Mouse (Mus musculus): ENCODE results near the gene Sox10. TPM values are rescaled to one million over a fixed set of nuclear protein-coding genes. Genes with fewer than 3 reads are reported as not detected.

Sox10 gene
- not detected for polyA plus RNA-seq (2017; shearing (Covaris generic))

DNA sequence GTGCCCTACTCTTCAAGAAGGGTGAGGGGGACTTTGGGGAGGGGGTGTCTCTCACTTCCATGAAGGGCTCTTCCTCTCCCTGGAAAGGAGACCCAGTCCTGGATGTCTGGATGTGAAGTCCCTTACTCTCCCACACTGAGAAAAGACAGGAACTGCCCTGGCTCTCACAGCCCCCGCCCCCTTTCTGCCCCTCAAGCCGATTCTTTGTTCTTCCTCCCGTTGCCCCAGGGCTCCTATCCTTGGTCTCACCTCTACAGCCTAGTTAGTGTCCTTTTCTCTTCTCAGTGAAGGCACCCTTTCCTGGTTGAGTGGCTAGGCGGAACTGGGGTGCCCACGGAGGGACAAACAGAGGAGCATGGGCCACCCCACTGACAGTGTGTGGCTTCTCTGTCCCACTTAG lies at the start of gene Sox10:
Gene Sox10 (minus strand): TSS at position 101 of the 400 bp plus-strand sequence.
- ATAC-seq, result no peak

DNA sequence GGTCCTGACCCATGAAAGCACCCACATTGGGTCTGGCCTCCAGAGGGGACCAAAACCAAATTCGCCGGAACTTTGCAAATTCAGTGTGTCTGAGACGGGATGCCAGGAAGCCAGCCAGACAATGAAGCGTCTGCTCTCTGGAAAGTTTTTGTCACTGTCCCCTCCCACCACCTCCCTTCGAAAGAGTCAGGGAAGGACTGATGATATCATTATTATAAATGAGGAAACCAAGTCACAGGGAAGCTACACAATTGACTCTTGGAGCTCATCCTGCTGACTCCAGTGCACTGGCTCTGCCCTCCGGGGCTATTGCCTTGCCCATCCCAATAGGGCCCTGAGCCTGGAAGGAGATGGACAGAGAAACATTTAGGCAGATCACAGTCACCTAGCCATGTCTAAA lies 48.6 kb upstream of the Sox10 start:
- no peak for ATAC-seq

DNA sequence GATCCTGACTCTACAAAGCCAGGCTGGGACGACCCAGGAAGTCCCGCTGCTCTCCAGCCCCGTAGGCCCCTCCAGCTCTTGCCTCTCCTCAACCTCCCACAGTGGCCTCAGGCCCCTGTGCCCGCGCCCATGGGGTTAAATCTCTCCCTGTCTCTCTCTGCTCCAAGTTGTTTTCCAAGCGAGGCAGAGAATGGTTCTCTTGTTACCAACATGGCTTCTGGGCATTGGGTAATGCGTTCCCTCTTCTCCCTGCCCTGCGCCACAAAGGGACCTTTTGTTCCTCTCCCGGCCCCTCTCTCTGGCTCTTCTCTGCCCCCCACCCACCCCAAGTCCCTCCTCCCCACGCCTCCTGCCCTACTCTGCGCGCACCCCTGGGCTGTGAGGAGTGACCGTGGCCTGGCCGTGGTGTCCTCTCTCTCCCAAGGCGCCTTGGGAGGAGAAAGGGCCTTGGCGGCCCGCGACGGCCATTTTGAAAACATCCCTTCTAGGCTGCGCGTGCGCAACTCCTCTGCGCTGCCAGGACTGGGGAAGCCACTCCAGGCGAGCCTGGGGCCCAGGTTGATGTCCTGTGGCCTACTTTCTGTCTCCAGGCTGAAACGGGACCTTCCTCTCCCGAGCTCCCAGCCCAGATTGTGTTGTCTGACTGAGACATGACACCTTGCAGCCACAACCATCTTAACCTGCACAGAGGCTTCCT lies 47.9 kb upstream of the Sox10 start:
- ATAC-seq, result no peak

DNA sequence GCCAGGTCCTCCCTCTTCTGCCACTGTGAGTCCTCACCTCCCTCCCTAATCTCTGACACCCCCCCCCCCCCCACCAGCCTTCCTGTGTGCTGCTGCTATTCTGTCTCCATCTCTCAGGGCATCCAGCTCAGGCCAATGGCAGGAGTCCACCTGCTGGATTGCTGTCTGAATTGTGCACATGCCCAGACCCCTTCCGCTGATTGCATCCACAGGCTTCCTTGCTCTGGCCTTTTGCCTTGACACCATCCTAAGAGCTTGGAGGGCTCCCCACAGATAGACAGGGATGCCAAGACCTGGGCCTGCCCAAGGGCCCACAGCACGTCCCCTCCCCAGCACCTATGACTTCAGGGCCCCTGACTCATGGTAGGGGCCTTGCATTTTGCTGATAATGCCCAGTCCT lies 45.3 kb upstream of the Sox10 start:
- no peak for ATAC-seq

DNA sequence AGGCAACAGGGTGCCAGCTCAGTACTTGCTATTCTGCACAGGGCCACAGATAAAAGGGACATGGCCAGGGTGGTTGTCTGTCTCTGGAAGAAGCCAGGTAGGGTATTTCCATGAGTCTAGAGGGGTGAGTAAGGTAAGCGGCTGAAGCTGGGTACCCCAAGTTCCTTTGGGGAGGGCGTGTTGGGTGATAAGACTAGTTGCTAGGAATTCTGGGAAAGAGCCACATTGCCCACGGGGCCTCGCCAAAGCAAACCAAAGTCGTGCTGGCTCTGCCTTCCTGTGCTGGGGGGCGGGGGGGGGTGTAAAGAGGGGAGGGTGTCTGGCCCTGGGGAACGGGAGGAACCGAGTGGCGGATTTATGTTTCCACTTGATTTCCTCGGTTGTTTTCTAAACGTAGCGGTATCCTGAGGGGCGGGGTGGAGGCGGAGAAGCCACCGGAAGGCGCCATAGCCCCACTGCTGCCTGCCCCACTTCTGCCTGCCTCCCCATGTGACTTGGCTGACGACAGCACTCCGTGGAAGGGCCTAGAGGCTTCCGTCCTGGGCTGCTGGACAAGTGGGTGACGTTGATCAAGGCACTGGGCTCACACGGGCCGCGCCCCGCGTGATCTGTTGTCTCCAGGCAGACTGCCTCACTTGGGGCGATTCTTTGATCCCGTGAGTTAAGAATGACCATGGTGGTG lies 43.9 kb upstream of the Sox10 start:
- ATAC-seq, result peak; percentile 98

DNA sequence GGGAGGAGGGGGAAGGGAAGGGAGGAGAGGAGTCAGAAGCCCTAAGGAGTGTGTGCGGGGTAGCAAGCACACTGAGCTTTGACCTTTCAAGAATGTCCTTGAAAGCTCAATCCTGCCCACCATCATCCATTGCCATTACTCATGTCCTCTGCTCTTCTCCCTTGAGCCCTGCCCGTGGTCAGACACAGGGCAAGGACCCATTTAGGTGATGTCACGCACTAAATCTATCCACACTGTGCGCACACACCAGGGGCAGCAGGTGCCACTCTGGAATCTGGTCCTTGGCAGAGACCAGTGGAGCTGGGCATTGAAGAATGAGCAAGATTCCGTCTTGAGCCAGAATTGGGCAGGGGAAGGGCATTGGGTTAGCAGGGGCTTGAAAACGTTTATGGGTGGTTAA lies 43.2 kb upstream of the Sox10 start:
- ATAC-seq, result no peak

DNA sequence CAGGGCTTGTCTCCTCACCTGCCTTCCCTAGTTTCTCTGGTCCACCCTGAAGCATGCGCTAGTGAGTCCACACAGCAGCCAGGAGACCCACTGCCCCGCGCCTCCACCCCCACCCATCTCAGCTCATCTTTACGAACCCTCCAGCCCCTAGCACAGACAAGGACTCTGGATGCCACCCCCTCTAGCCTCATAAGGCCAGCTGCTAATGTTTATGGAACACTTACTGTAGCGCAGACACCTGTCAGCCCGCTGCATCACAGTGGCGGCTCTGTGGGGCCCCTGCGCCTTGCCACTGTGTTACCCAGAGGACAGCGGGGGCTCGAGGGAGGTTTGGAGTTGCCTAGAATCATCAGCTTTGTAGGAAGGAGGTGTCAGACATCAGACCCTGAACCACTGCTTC lies 37.5 kb upstream of the Sox10 start:
- ATAC-seq, result no peak

DNA sequence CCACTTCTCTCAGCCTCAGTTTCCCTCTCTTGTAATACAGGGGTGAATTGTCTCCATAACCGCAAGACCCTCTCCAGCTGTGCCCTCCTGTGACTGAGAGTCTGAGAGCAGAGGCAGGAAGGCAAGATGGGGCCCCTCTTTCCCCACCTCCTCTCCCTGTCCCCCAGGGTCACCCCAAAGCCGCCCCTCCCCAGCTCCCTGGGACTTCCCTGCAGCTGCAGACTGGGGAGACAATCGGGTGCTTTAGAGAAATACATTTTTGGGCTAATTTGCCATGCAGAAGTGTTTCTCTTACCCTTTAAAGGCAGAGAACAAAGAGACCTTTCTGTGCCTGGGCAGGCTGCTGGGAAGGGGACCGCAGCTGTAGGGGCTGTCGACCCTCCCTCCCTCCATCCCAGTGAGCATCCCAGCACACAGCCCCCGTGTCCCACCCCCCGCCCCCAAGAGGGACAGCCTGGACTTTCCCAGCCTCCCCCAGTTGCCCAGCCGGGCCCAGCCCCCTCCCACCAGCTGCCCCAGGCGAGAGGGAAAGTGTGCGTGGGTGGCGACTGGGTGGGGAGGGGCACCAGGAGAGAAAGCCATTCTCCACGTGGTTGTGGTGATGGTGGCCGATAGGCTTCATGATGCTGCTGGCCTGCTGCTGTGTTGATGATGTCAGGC lies 36.6 kb upstream of the Sox10 start:
- no peak for ATAC-seq

DNA sequence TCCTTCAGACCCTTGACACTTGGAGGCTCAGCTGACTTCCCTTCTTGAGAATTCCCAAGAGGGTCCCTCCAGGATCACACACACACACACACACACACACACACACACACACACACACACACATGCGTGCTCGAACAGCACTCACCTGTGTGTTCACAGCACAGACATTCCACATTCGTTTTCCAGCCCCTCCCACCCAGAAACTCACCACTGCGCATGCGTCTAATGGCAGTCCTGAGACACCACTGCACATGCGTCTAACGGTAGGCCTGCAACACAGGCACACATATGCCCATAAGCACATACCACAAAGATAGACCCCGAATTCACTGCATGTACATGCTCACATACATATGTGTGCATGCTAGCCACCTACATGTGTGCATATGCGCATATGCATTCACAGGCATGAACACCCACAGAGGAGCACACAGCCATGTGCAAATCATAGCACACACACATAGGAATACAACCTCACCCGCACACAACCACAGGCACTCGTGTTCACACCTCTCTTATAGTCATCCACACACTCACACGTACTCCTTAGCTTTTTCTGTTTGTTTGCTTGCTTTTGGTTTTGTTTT lies 34.4 kb upstream of the Sox10 start:
- ATAC-seq, result no peak

DNA sequence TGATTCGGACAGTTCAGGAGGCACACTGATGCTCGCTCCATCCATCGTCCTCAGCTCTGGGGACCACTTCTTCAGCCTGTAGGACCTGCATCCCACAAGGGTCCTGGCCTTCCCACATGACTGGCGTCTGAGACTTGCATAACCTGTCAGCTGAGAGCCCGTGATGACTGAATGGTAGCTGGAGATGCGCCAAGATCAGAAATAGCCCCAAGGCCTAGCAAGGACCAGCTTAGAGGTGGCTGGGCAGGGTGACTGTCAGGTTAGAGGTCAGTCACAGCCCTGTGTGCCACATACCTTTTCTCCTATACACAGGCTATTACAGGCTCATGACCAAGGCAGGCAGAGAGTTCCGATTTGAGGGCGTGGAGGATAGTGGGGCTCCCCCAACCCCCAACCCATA lies 30.5 kb upstream of the Sox10 start:
- ATAC-seq, result no peak

DNA sequence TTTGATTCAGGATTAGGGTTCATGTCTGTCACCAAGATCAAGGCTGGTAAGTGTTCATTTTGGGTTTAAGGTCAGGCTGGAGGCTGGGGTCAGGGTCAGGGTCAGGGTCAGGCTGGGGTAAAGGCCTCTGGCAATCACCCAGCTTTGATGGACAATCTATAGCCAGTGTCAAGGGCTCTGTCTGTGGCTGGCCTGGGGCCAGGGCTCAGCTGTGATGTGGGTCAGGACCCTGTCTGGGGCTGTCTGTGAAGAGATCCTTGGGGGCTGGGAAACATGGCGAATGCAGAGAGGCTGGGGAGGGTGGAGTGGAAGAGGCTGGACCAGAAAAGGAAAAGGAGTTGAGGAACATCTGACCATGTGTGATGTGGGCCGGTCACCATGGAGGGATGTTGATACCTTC lies 29.9 kb upstream of the Sox10 start:
- no peak for ATAC-seq

DNA sequence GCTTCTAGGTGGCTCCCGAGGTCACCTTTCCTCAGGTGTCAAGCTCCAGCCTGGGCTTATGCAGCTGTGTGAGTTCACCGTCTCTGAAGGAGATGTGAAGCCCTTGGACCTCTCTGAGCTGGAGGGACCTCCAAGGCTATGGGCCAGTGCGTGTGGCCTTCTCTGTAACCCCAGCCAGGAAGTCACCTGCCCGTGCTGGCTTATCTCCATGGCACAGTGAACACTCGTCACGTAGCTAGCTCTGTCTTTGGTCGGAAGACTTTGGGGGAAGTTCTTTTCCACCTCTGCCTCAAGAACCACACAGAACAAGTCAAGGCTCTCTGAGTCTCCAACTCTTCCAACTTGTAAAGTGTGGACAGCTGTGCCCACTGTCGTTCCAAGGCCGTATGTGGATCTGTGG lies 29.0 kb upstream of the Sox10 start:
- no peak for ATAC-seq

DNA sequence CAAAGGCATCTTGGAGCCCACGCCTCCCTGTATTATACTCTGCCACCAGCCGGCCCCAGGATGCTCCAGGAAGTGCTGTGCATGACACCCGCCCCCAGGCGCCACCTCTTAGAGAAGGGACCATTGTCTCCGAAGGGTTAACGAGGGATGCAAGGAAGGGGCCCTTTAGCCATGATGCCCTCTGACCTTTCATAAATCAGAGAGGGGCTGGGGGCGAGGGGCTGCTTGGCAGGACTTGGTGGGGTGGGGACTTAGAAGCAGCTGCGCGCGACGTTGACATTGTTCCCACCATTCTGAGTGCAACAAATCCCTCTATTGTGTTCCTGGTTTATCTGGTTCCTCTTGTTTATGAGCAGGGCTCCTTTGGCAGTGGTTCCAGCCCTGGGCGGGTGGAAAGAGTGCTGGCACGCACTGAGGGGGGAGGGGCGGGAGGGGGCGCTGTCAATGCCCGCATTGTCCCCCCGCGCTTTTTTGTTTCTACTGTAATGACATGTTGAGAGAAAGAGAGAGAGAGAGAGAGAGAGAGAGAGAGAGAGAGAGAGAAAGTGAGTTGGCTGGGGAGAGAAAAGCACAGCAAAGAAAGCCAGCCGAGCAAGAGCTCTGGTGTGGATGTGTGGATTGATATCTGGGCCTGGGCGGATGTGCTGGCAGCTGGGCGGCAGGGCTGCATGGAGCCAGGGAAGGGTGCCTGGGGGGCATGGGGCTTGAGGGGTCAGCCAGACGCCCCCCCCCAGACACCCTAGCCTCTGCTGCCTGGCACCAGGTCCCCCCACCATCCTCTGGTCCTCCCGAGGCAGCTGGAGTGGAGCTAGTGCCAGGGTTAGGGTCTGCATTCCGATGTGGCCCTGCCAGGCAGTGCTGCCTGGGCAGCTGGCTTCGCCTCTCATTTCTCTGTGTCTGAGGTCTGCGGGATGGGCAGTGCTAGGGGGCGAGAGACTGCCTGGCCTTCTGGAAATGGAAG lies 28.1 kb upstream of the Sox10 start:
- no peak for ATAC-seq

DNA sequence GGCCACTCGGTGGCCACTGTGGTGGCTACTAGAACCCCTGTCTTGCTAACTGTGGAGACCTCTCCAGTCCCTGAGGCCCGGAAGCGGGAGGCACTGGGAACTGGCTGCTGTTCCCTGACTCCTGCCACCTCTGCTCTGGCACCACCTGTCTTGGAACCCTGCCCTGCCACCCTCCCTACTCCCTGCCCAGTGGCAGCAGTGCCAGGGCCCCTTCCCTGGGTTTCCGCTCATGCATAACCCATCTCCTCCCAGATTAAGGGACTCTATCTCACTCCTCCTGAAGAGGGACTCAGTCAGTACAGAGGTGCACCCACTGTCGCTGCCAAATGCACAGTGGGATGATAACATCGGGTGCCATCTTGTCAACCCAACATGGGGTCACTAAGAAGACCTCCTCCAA lies 27.4 kb upstream of the Sox10 start:
- no peak for ATAC-seq

DNA sequence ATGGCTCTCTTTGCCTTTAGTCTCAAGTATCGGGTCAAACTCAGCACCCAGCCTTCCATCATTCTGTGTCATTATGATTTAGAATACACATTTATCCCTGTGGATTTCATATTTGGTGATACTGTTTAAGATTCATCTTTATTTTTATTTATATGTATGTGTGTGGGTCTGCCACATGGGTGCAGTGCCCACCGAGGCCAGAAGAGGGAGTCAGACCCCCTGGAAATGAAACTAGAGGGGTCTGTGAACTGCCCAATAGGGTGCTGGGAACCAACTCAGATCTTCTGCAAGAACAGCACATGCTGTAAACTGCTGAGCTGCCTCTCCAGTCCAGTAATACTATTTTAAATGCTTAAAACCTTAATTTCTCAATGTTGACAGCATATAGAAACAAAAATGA lies 26.4 kb upstream of the Sox10 start:
- ATAC-seq, result no peak

DNA sequence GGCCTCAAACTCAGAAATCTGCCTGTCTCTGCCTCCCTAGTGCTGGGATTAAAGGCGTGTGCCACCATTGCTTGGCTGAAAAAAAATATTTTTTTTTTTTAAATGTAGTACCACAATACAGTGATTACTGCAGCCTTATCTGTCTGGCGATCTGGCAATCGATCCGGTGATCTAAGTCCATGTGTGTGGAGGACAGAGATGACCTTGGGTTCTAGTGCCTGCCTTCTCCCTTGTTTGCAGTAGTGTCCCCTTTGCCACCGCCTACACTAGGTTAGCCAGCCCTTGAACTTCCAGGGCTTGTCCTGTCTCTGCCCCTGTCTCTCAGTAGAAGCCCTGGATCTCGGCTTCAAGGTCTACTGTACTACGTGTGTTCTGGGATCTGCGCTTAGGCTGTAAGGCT lies 22.8 kb upstream of the Sox10 start:
- ATAC-seq, result no peak

DNA sequence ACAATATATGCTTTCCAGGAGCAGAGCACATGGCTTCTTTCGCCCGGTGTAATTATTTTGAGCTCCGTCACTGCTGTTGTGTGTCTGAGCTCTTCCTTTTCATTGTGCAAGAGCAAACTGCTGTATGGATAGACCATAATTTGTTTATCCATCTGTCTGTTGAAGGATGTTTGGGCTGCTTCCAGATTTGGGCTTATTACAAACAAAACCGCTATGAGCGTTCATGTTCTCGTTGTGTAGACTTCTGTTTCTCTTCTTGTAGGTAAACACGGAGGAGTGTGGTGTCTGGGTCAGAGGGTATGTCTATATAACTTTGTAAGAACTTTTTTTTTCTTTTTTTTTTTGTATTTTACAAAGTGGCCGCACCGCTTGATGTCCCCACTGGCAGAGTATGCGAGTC lies 20.2 kb upstream of the Sox10 start:
- no peak for ATAC-seq

DNA sequence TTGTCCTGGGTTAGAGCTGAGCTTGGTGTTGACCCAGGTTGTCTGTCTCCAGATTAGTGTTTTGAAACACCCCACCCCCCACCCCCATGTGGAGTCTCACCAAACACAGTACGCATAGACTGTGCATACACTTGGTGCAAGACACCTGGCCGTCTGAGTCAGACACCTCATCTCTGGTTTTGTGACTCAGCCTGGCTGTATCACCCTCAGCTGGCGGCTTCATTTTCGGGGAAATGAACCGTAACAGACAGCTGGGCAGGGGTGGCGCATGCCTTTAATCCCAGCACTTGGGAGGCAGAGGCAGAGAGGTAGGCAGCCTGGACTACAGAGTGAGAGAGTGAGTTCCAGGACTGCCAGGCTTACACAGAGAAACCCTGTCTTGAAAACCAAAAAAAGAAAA lies 11.9 kb upstream of the Sox10 start:
- ATAC-seq, result no peak

DNA sequence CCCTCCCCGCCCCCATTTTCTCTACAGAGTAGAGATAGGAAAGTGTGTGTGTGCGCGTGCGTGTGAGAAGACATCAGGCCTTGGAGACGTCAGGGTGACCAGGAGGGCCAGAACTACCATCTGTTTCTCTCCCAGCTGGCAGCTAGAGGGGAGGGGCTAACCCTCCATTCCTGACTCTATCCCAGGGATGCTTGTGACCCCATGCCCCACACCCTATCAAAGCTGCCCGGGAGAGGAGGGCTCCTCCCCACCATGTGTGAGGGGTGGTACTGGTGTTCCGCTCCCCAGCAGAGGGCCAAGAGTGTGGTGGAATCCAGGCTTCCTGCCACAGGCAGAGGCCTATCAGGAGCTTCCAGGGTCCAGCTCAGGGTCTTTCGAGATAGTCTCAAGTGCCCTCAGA lies 1.7 kb upstream of the Sox10 start:
- no peak for ATAC-seq

DNA sequence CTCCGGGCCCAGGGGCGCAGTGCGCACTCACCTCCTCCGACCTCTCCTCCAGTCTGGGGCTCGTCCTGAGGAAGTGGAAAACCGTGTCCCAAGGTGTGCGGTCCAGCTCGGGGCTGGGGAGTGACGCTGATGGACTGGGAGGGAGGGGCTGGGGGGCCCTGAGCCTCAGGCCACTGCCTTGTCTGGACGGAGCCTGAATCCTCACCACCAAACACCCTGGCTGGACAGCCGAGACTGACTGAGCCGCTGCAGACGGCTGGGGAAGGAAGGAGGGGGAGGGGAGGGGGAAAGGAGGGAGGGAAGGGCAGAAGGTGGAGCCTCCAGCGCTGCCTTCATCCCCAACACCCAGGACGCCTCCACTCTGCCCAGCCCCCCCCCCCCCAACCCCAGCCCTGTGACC lies 789 bp downstream of the Sox10 start:
- no peak for ATAC-seq

DNA sequence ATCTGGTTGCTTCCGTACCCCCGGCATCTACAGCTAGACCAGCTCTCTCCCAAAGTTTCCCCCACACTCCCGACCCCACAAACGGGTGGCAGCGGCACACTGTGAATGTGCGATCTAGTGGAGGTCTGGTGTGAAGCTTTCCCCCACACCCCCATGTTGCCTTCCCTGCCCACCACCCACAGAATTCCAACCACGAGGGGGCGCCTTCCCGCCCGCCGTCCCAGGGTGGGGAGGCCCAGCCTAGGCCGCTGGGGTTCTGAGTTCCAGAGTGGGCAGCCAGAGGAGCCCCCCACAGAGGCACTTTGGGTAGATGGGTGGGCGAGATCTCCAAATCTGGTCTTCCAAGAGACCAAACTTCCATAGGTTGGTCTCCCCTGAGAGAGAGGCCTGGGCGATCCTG lies 2.2 kb downstream of the Sox10 start:
- ATAC-seq, result no peak

DNA sequence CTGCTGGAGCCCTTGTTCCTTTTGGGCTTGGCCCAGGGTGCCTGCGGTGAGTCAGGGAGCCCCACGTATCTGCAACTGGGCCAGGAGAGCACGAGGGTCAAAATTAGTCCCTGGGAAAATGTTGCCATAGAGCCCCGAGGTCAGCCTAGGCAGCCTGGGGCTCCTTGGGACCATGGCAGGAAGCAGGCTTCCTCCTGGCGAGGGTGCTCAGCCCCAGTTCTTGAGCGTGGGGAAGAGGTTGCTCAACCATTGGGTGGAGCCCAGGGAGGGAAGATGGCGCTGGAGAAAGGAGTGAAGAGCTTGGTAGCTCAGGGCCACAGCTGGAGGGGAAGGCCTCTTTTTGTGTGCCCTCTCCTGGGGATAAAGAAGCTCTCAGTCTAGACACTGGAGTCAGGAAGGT lies 2.7 kb downstream of the Sox10 start:
- no peak for ATAC-seq

DNA sequence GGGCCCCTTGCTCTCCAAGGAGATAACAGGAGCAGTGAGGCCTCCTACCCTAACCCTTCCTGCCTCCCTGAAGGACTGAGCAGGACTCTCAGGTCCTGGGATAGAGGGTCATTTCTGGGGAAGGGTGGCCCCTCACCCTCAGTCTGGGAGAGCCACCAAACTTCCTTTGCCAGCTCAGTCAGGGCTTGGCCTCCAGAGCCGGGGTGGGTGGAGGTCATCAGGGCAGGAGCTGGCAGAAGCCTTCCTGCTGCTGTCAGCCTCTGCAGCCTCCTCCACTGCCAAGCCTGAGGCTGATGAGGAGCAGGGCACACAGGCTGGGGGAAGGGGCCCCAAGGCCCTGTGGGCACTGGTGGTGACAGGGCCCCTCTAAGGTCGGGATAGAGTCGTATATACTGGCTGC lies 9.5 kb downstream of the Sox10 start:
- ATAC-seq, result no peak

Measured in activated CD4-positive, CD25-positive, alpha-beta regulatory T cell, adult 4 months (primary cell).